Mouse (Mus musculus) B cell, adult 67 days (primary cell): ENCODE measurements around the gene Olfr952. TPM values are rescaled to one million over a fixed set of nuclear protein-coding genes. Genes with fewer than 3 reads are reported as not detected.

ENCODE experiments used
- total RNA-seq, 2 experiments: library from RNA; stranded (reverse); gene quantifications; 4 replicates each; pipeline ENCODE4 v1.2.4; 2023

Gene Olfr952
- total RNA-seq: not detected

DNA sequence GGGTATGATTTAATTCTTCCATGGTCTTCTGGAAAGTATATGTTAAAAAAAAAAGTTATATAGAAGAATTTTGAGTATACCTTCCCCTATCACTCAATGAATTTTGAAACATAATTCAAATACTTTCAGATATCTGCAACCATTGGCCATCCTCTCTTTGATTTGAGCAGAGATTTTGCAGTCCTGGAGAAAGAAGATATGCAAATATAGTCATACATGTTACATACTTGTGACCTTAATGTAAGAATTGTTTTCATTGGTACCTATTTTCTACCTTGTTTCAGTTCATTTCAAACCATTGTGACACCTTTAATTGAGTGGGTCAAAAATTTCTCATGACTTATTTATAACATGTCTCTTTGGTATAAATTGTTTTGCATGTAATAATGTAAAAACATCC, at the start of gene Olfr952:
Gene Olfr952 (minus strand): TSS at position 101 of the 400 bp plus-strand sequence.

DNA sequence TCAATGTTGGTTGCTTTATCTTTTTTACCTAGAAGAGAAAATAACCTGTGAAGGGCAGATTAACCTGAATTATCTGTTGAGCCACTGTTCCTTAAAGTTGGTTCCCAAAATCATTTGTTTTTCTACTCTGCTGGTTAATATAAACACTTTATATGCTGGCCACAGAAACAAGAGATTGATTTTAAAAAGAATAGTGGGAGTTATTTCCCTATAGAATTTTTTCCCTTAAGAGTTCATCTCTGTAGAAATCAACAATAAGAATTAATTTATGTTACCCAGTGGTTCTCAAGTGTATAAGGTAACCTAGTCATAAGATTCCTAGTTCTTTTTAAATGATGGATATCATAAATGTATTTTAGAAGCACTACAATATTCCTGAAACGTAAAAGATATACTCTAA, 44.9 kb upstream of the Olfr952 start, which contains the start of gene Olfr955:
Gene Olfr955 (minus strand): TSS at position 101 of the 400 bp plus-strand sequence.

DNA sequence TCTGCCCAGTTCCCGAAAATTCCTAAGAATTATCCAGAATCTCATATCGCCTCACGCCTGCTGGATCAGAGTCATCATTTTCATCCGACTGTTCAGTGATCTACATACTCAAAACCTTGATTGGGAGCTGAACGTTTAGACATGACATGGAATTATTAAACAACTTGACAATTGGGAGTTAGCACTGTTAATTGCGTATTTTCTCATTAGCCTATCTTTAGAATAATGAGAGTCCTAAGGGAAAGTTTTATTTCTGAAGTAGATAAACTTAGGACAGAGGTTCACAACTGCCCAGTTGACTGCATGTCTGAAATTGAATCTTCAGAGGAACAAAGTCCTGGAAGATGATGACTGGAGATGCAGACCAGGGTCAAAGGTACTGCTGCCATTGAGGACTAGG, 29.5 kb upstream of the Olfr952 start, which contains the start of gene Olfr954:
Gene Olfr954 (plus strand): TSS at position 301 of the 400 bp plus-strand sequence.

DNA sequence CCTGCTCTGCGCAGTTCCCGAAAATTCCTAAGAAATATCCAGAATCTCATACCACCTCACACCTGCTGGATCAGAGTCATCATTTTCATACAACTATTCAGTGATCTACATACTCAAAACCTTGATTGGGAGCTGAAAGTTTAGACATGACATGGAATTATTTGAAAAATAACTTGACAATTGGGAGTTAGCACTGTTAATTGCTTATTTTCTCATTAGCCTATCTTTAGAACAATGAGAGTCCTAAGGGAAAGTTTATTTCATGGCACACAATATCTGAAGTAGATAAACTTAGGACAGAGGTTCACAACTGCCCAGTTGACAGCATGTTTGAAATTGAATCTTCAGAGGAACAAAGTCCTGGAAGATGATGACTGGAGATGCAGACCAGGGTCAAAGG, 39.8 kb downstream of the Olfr952 start, which contains the start of gene Olfr951:
Gene Olfr951 (plus strand): TSS at position 301 of the 400 bp plus-strand sequence.

Other genes starting within 250 kb of the Olfr952 start
- gene Olfr944, start 225.2 kb downstream of the Olfr952 start, total RNA-seq: not detected
- gene Olfr1537, start 177.2 kb downstream of the Olfr952 start, total RNA-seq: not detected
- gene Olfr945, start 150.3 kb downstream of the Olfr952 start, total RNA-seq: not detected
- not detected for gene Olfr948, start 101.1 kb downstream of the Olfr952 start, total RNA-seq
- gene Olfr951, start 39.7 kb downstream of the Olfr952 start, total RNA-seq: not detected
- not detected for gene Olfr954, start 29.6 kb upstream of the Olfr952 start, total RNA-seq
- gene Olfr955, start 44.8 kb upstream of the Olfr952 start, total RNA-seq: not detected
- gene Olfr44, start 66.8 kb upstream of the Olfr952 start, total RNA-seq: not detected
- gene Olfr957, start 88.7 kb upstream of the Olfr952 start, total RNA-seq: not detected
- not detected for gene Olfr958, start 126.9 kb upstream of the Olfr952 start, total RNA-seq
- gene Olfr959, start 148.4 kb upstream of the Olfr952 start, total RNA-seq: not detected
- not detected for gene AW551984, start 177.3 kb upstream of the Olfr952 start, total RNA-seq
- not detected for gene Olfr148, start 183.5 kb upstream of the Olfr952 start, total RNA-seq
- not detected for gene Olfr960, start 194.2 kb upstream of the Olfr952 start, total RNA-seq
- not detected for gene Olfr961, start 217.9 kb upstream of the Olfr952 start, total RNA-seq
- gene Olfr963, start 240.1 kb upstream of the Olfr952 start, total RNA-seq: not detected